Mouse (Mus musculus) gonadal fat pad, adult 2 months (tissue): ENCODE results near the gene Gm11232. TPM values are rescaled to one million over a fixed set of nuclear protein-coding genes. Genes with fewer than 3 reads are reported as not detected.

Source experiments
- DNase-seq: peaks from one replicate; pipeline ENCODE4 v3.0.0-alpha.2; 2012; ENCODE audit warnings: low read depth
- polyA plus RNA-seq: library from polyadenylated mRNA; depleted of rRNA; stranded (reverse); fragments of >200 nt; gene quantifications from 2 replicates; pipeline ENCODE4 v1.2.3, GENCODE M21; 2012; rRNA removed

Gene Gm11232
- polyA plus RNA-seq = 0.09 and 0.14 TPM in 2 replicates

DNA sequence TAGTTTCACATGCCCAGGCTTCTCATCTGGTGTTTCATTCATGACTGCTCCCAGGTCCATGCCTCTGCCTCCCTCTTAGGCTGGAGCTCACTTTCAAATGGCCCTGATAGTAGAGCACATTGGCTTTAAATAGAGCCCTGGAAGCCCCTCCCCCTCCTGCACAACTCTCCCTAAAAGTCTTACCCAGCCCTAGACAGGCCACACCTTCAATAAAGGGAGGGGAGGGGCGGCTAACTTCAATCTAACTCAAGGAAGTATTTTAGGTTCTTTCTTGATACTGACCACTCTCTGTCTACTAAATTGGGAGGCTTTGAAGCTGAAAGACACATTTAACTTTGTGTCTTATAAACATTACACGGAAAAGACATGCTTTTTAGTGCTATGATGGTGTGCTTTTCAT, at the start of gene Gm11232:
Gene Gm11232 (minus strand): TSS at position 101 of the 400 bp plus-strand sequence.
- DNase-seq = no peak

GRCm38 (mm10) chr4:71805977-71806534, 48.3 kb upstream of the Gm11232 start:
- no peak for DNase-seq

- no peak for DNase-seq
Measured at GRCm38 (mm10) chr4:71765529-71765928, 7.8 kb upstream of the Gm11232 start.

DNA sequence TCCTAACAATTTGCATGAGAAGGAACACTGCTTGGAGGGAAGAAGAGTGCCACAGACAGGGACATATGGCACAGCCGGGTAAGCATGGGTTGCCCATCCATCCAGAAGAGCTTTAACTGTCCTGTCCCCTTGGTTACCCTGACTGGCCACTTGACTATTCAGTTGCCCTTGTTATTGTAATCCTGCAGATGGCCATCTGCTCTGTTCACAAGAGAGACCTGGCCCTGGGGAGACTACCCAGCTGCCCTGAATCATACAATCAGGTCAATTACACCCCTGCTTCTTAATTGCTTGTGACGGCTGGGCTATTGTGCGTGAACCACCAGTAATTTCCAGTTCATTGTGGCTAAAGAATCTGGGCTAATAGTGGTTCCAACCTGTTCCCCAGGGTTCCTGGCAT, 7.3 kb upstream of the Gm11232 start:
- no peak for DNase-seq

DNA sequence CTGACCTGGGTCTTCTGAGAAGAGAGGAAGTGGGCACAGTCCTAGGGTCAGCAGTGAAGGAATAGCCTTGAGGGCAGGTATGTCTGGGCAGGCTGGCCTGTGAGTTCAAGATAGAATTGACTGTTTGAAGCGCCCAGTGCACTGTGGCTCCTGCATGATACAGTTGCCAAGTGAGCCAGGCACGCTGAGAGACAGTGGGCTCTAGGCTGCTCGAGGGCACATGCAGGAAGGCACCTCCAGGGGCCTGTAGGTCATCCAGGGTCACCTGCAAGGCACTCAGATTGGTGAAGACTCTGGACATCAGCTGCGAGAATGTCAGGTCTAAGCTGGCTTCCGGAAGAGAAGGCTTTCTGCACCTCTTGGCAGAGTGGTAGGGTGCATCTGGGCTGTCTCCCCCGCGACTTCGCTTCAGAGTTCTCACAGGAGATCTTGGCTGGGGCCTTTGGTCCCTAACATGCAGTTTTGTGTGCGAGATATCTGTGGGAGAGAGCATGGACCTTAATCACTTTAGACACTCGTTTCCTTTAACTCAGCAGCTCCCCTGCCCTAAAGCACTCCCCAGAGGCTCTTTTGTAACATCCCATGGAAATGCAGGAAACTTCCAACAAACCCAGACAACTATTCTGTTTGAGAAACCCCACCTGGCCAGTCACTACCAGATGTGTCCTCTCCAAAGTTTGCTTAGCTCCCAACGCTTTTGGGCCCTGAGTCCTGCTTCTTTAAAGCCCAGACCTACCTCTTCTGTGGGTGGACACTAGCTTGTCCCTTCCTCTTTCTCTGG, 1.1 kb downstream of the Gm11232 start:
- DNase-seq = no peak

- DNase-seq = no peak
Measured at GRCm38 (mm10) chr4:71745741-71746140, 12.0 kb downstream of the Gm11232 start.

DNA sequence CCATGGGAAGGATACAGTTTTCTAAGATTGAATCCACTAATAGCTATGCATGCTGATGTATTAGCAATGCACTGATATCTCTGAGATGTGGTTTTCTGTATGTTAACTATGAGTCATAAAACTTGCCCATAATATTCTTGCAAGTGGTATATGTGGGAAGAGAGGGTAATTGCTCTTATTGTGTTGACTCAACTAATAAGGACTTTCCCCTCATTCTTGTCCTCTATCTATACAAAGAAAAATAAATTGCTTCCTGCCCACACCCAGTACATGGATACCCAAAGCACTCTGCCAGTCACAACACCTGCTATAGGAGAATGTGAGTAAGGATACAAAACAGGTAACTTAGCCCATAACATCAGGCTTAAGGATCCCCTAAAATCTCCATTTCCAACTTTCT, 21.2 kb downstream of the Gm11232 start:
- DNase-seq = no peak

DNA sequence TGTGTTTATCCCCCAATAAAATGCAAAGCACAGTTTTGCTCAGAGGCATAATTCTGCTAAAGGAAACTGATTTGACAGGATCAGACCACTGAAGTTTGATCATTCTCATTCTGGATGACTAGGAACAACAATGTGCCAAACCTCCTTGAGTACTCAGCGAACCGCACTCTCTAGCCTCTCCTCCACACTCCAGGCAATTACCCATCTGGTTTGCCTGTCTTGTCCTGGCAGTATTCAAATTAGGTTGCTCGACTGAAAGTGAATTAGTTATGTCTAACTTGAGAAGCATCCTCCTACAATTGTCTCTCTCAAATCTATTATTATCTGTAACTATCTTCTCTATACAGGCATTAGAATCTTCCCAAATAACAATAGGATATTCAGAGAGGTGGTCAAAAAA, 22.5 kb downstream of the Gm11232 start:
- DNase-seq = no peak

DNA sequence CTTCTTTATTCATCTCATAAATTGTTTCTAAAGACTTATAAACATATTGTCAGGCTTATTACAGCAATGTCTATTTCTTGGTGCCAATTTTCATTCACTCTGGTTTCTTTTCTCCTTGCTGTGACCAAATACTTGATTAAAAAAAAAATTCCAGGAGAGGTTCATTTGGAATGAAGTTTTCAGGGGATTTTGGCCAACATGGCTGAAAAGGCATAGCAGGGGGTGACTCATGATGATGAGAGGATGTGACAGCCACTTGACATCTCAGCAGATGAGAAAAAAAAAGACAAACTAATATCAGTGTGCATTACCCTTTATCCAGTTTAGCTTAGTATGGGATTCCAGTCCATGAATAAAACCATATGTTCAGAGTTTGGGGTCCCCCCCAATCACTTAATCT, 28.4 kb downstream of the Gm11232 start:
- DNase-seq = no peak

DNA sequence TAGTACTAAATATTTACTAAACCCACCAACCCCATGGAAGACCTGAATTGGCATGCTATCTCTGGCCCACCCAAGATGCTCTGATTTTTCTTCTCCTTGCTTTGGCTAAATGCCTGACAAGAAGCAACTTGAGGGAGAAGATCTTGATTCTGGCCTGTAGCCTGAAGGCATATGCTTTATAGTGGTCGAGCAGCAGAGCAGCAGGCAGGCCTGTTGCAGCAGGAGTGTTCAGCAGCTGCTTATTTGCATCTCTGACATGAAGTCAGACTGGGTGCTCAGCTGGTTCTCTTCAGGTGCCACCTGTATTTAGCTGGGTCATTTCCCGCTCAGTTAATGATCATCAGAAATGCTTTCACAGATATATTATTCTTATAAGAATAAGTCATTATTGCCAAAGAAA, 30.2 kb downstream of the Gm11232 start:
- no peak for DNase-seq

- no peak for DNase-seq
Measured at GRCm38 (mm10) chr4:71727056-71727455, 30.7 kb downstream of the Gm11232 start.

GRCm38 (mm10) chr4:71725889-71726288, 31.9 kb downstream of the Gm11232 start:
- no peak for DNase-seq
